Mouse (Mus musculus): ENCODE data around the gene Sept14.

The Sept14 gene

GRCm38 (mm10) chr5:129708412-129708811 is at the start of gene Sept14:
Gene Sept14, minus strand, starts transcription at chr5:129708512.
- 72% methylated on average over 2 of the region's 2 CpGs for WGBS

GRCm38 (mm10) chr5:129756886-129757285 is 48.6 kb upstream of the Sept14 start:
- WGBS: 94% methylated on average over 20 of the region's 20 CpGs

- WGBS: 83% methylated on average over 6 of the region's 6 CpGs
Observed at GRCm38 (mm10) chr5:129744050-129744449, 35.7 kb upstream of the Sept14 start.

- WGBS: 88% methylated on average over 7 of the region's 7 CpGs
Observed at GRCm38 (mm10) chr5:129742903-129743488, 34.7 kb upstream of the Sept14 start.

GRCm38 (mm10) chr5:129740976-129741375 is 32.7 kb upstream of the Sept14 start:
- whole genome bisulfite sequencing: 86% methylated on average over 1 of the region's 1 CpGs

- 81% methylated on average over 5 of the region's 5 CpGs for WGBS
Observed at GRCm38 (mm10) chr5:129731021-129731420, 22.7 kb upstream of the Sept14 start.

- WGBS: 62% methylated on average over 11 of the region's 11 CpGs
Observed at GRCm38 (mm10) chr5:129730344-129730743, 22.0 kb upstream of the Sept14 start.

GRCm38 (mm10) chr5:129729286-129729685 is 21.0 kb upstream of the Sept14 start:
- WGBS: 72% methylated on average over 11 of the region's 11 CpGs

- WGBS: 89% methylated on average over 3 of the region's 3 CpGs
Observed at GRCm38 (mm10) chr5:129726784-129727183, 18.5 kb upstream of the Sept14 start.

GRCm38 (mm10) chr5:129725774-129726392 is 17.6 kb upstream of the Sept14 start:
- WGBS: 14% methylated on average over 7 of the region's 7 CpGs

- under 1% methylated on average over 78 of the region's 93 CpGs for WGBS
Observed at GRCm38 (mm10) chr5:129724834-129725773, 16.8 kb upstream of the Sept14 start, which contains the start of gene Nipsnap2. Gene Nipsnap2, plus strand, starts transcription at chr5:129725063.

- 40% methylated on average over 4 of the region's 4 CpGs for WGBS
Observed at GRCm38 (mm10) chr5:129724268-129724667, 16.0 kb upstream of the Sept14 start.

GRCm38 (mm10) chr5:129720176-129720575 is 11.9 kb upstream of the Sept14 start:
- WGBS: 94% methylated on average over 3 of the region's 3 CpGs

GRCm38 (mm10) chr5:129717016-129717415 is 8.7 kb upstream of the Sept14 start:
- 82% methylated on average over 9 of the region's 9 CpGs for WGBS

- under 1% methylated on average over 33 of the region's 33 CpGs for WGBS
Observed at GRCm38 (mm10) chr5:129715326-129715861, 7.1 kb upstream of the Sept14 start, which contains the start of gene Mrps17. Gene Mrps17, plus strand, starts transcription at chr5:129715497.

GRCm38 (mm10) chr5:129701706-129702105 is 6.6 kb downstream of the Sept14 start:
- 76% methylated on average over 1 of the region's 1 CpGs for WGBS

GRCm38 (mm10) chr5:129700506-129700905 is 7.8 kb downstream of the Sept14 start:
- WGBS: 48% methylated on average over 2 of the region's 2 CpGs

- 87% methylated on average over 3 of the region's 3 CpGs for WGBS
Observed at GRCm38 (mm10) chr5:129690528-129690927, 17.8 kb downstream of the Sept14 start.

- 84% methylated on average over 7 of the region's 7 CpGs for WGBS
Observed at GRCm38 (mm10) chr5:129687621-129688020, 20.7 kb downstream of the Sept14 start.

- WGBS: 92% methylated on average over 5 of the region's 5 CpGs
Observed at GRCm38 (mm10) chr5:129685141-129685540, 23.2 kb downstream of the Sept14 start.

GRCm38 (mm10) chr5:129670036-129670458 is 38.3 kb downstream of the Sept14 start, which contains the start of gene Zfp11:
Gene Zfp11, minus strand, starts transcription at chr5:129670099.
- WGBS: 1% methylated on average over 23 of the region's 23 CpGs
